Mouse (Mus musculus) midbrain, embryonic 14.5 days (tissue): Measurements from ENCODE around the gene Ddx28. TPM values are rescaled to one million over a fixed set of nuclear protein-coding genes. Genes with fewer than 3 reads are reported as not detected.

Source experiments
- ATAC-seq: fragments of 200-750 bp; cut with Nextera tagmentation; 2 replicates; pipeline ENCODE4 v1.8.0; 2017; ENCODE audit warnings: moderate number of reproducible peaks, moderate library complexity; ENCODE audit not compliant: low FRiP score, low TSS enrichment
- DNase-seq: peaks from one replicate; pipeline ENCODE4 v3.0.0-alpha.2; 2015
- H3K27ac ChIP-seq: fragments of 300-500 bp; sonication (generic); replicated peaks from 2 replicates; pipeline ENCODE4 v1.5.1; 2014; ENCODE audit warnings: mild to moderate bottlenecking, low read depth, low read length, moderate library complexity
- H3K27me3 ChIP-seq: fragments of 300-500 bp; sonication (generic); 2 replicates; pipeline ENCODE4 v1.6.1; 2014; ENCODE audit warnings: low read length, control low read depth, mixed read lengths; ENCODE audit not compliant: control insufficient read depth, insufficient read depth
- H3K36me3 ChIP-seq: fragments of 300-500 bp; sonication (generic); 2 replicates; pipeline ENCODE4 v1.6.1; 2014; ENCODE audit warnings: low read length, control low read depth; ENCODE audit not compliant: control insufficient read depth, insufficient read depth
- H3K4me1 ChIP-seq: fragments of 300-500 bp; sonication (generic); 2 replicates; pipeline ENCODE4 v1.6.1; 2014; ENCODE audit warnings: mild to moderate bottlenecking, antibody characterized with exemption, low read length, control low read depth; ENCODE audit not compliant: control insufficient read depth, insufficient read depth
- H3K4me2 ChIP-seq: fragments of 300-500 bp; sonication (generic); 2 replicates; pipeline ENCODE4 v1.6.1; 2014; ENCODE audit warnings: mild to moderate bottlenecking, low read length, moderate library complexity
- H3K4me3 ChIP-seq: fragments of 300-500 bp; sonication (generic); replicated peaks from 2 replicates; pipeline ENCODE4 v1.5.1; 2014; ENCODE audit warnings: low read depth, low read length
- H3K9ac ChIP-seq: fragments of 300-500 bp; sonication (generic); replicated peaks from 2 replicates; pipeline ENCODE4 v1.6.1; 2014; ENCODE audit warnings: mild to moderate bottlenecking, low read length, moderate library complexity
- H3K9me3 ChIP-seq: fragments of 300-500 bp; sonication (generic); 2 replicates; pipeline ENCODE4 v1.6.1; 2016; ENCODE audit warnings: low read length, control low read depth, mixed read lengths; ENCODE audit not compliant: control insufficient read depth
- WGBS: fragments of 180-500 bp; shearing (Covaris S2); extraction: QIAGEN DNeasy Blood & Tissue Kit; methylation state at CpG from one replicate; pipeline ENCODE4 v1.1.7; 2014; 5-methylcytosine and 5-hydroxymethylcytosine counted together
- polyA plus RNA-seq: library from polyadenylated mRNA; unstranded; fragments of >200 nt; fragmentation: Nextera tagmentation; extraction: Ambion mirVana; gene quantifications from 2 replicates; pipeline ENCODE4 v1.2.1, GENCODE M21; 2014

The Ddx28 gene
- polyA plus RNA-seq, 1 experiment from 2014 or later: 21.1 TPM

DNA sequence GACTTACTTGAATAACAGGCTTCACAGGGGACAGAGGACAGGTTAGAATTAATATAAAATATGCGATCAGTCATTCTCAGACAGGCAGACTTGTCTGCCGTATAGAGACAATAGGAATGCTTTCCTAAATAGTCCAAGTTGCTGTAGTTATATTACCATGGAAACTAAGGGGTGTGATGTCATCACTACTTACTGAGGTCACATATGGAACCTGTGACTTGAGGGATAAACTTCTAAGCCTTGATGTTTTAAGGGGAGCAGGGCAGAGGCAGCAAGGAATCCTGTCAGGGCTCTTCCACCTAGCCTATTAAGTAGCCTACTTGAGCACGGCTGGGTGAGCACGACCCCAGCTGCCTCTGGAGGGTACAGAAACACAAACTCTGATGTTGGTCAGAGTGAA is 5.8 kb downstream of the Ddx28 start, which contains the start of gene Dpep2nb:
Gene Dpep2nb, minus strand, starts transcription at position 101 of the 400 bp plus-strand sequence.
- DNase-seq: no peak
- Histone ChIP-seq H3K36me3 (0 out of 2 replicates have a peak, but pooled peaks cover 2% of the 10 kb centered on the region), H3K9ac (no peak within 1 kb of the TSS), H3K27ac (no peak within 1 kb of the TSS), H3K4me2 (no peak within 1 kb of the TSS), H3K4me3 (no peak within 1 kb of the TSS), H3K27me3 (no peaks in the 10 kb centered on the region), H3K4me1 (peaks cover 8% of the 10 kb centered on the region), H3K9me3 (no peaks in the 10 kb centered on the region)
- 86% methylated on average over 4 of the region's 4 CpGs for WGBS
- ATAC-seq: no peak

GRCm38 (mm10) chr8:106004538-106005207 is 7.0 kb downstream of the Ddx28 start:
- no peak overlapping the region for H3K9ac ChIP-seq
- no peaks in the 10 kb centered on the region for H3K4me1 ChIP-seq
- H3K27ac ChIP-seq: no peak overlapping the region
- DNase-seq: no peak
- H3K4me3 ChIP-seq: no peak overlapping the region
- H3K36me3 ChIP-seq: 0 out of 2 replicates have a peak, but pooled peaks cover 2% of the 10 kb centered on the region
- H3K27me3 ChIP-seq: no peaks in the 10 kb centered on the region
- WGBS: 79% methylated on average over 8 of the region's 8 CpGs
- no peaks in the 10 kb centered on the region for H3K9me3 ChIP-seq
- no peak overlapping the region for H3K4me2 ChIP-seq
- ATAC-seq: no peak

- no peak overlapping the region for H3K9ac ChIP-seq
- no peak overlapping the region for H3K27ac ChIP-seq
- no peaks in the 10 kb centered on the region for H3K27me3 ChIP-seq
- H3K9me3 ChIP-seq: no peaks in the 10 kb centered on the region
- DNase-seq (no peak), ATAC-seq (no peak)
- no peaks in the 10 kb centered on the region for H3K36me3 ChIP-seq
- no peaks in the 10 kb centered on the region for H3K4me1 ChIP-seq
- no peak overlapping the region for H3K4me2 ChIP-seq
- no peak overlapping the region for H3K4me3 ChIP-seq
- WGBS: 80% methylated on average over 4 of the region's 4 CpGs
Observed at GRCm38 (mm10) chr8:106001908-106002307, 9.8 kb downstream of the Ddx28 start.

DNA sequence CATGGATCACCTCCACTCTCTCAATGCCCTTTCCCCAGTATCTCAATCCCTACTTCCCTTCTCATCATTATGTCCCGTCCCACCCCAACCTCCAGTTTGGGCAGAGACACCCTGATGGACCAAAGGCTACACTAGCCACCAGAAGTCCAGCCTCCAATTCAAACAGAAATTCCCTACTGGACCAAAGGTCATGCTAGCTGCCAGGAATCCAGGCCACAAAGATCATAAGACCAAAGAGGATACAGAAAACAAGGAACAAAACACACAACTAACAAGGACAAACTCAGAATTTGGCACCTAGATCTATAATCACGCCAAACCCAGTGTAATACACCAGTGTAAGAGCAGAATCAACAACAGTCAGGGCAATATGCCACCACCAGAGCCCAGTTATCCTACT is 12.7 kb downstream of the Ddx28 start:
- H3K4me2 ChIP-seq: no peak overlapping the region
- DNase-seq (no peak), ATAC-seq (no peak)
- H3K4me3 ChIP-seq: no peak overlapping the region
- 83% methylated on average over 2 of the region's 2 CpGs for WGBS
- no peaks in the 10 kb centered on the region for H3K9me3 ChIP-seq
- H3K36me3 ChIP-seq: no peaks in the 10 kb centered on the region
- no peaks in the 10 kb centered on the region for H3K27me3 ChIP-seq
- no peaks in the 10 kb centered on the region for H3K4me1 ChIP-seq
- no peak overlapping the region for H3K9ac ChIP-seq
- no peak overlapping the region for H3K27ac ChIP-seq

- no peak for DNase-seq
- no peaks in the 10 kb centered on the region for H3K9me3 ChIP-seq
- no peaks in the 10 kb centered on the region for H3K36me3 ChIP-seq
- no peak overlapping the region for H3K4me3 ChIP-seq
- no peaks in the 10 kb centered on the region for H3K27me3 ChIP-seq
- no peak for ATAC-seq
- 84% methylated on average over 6 of the region's 7 CpGs for WGBS
- no peak overlapping the region for H3K9ac ChIP-seq
- no peak overlapping the region for H3K27ac ChIP-seq
- H3K4me1 ChIP-seq: no peaks in the 10 kb centered on the region
- H3K4me2 ChIP-seq: no peak overlapping the region
Observed at GRCm38 (mm10) chr8:105996359-105996758, 15.3 kb downstream of the Ddx28 start.

GRCm38 (mm10) chr8:105993226-105993625 is 18.5 kb downstream of the Ddx28 start:
- no peaks in the 10 kb centered on the region for H3K36me3 ChIP-seq
- H3K27me3 ChIP-seq: no peaks in the 10 kb centered on the region
- 61% methylated on average over 4 of the region's 4 CpGs for WGBS
- no peak overlapping the region for H3K9ac ChIP-seq
- no peaks in the 10 kb centered on the region for H3K9me3 ChIP-seq
- H3K4me3 ChIP-seq: no peak overlapping the region
- ATAC-seq (no peak), DNase-seq (no peak)
- H3K4me1 ChIP-seq: no peaks in the 10 kb centered on the region
- no peak overlapping the region for H3K4me2 ChIP-seq
- H3K27ac ChIP-seq: no peak overlapping the region

DNA sequence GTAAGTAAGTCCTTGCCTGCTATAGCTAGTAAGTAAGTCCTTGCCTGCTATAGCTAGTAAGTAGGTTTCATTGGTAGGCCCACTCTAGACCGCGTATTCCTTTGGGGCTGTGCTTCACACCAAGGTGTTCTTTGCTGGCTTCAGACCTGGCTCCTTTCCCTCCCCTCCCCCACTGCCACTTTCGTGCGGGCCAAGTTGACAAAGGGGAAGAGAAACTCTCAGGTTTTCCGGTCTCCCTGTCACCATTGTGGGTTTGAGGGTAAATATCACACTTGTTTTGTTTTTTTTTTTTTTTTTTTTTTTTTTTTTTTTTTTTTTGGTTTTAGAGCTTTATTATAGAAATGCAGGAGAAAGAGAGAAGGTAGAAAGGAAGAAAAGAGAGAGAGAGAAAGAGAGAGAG is 19.2 kb downstream of the Ddx28 start:
- WGBS: 84% methylated on average over 5 of the region's 5 CpGs
- Histone ChIP-seq H3K9ac (no peak overlapping the region), H3K4me1 (no peaks in the 10 kb centered on the region), H3K9me3 (no peaks in the 10 kb centered on the region), H3K27ac (no peak overlapping the region), H3K36me3 (no peaks in the 10 kb centered on the region), H3K4me2 (no peak overlapping the region), H3K27me3 (no peaks in the 10 kb centered on the region), H3K4me3 (no peak overlapping the region)
- ATAC-seq (no peak), DNase-seq (no peak)

DNA sequence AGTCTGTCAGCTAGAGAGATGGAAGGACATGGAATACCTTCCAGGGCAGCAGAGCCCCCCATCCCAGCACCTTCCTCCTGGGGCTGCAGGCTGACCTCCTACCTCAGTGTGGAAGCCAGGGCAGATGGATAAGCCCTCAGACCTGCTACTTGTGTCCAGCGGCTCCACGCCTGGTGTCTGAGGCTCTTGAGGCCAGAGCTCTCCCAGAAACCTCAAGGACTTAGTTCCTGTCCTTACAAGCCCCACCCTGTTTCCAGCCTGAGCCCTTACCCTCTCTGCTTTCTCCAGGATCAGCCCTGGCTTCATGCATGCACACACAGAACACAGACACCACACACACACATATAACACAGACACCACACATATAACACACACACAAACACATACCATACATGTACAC is 20.1 kb downstream of the Ddx28 start:
- Histone ChIP-seq H3K9ac (no peak overlapping the region), H3K4me3 (no peak overlapping the region), H3K36me3 (no peaks in the 10 kb centered on the region), H3K4me2 (no peak overlapping the region), H3K4me1 (no peaks in the 10 kb centered on the region), H3K9me3 (no peaks in the 10 kb centered on the region), H3K27me3 (no peaks in the 10 kb centered on the region), H3K27ac (no peak overlapping the region)
- ATAC-seq (no peak), DNase-seq (no peak)
- 86% methylated on average over 2 of the region's 2 CpGs for WGBS

- WGBS: 11% methylated on average over 15 of the region's 15 CpGs
- no peak within 1 kb of the TSS for H3K4me2 ChIP-seq
- H3K9me3 ChIP-seq: no peaks in the 10 kb centered on the region
- H3K27me3 ChIP-seq: no peaks in the 10 kb centered on the region
- H3K36me3 ChIP-seq: no peaks in the 10 kb centered on the region
- no peak within 1 kb of the TSS; the same call in 1 of the 2 replicates for H3K9ac ChIP-seq
- ATAC-seq (no peak), DNase-seq (peak; percentile 86)
- H3K27ac ChIP-seq: no peak within 1 kb of the TSS
- H3K4me3 ChIP-seq: no peak within 1 kb of the TSS
- no peaks in the 10 kb centered on the region for H3K4me1 ChIP-seq
Observed at GRCm38 (mm10) chr8:105990856-105991387, 20.8 kb downstream of the Ddx28 start, which contains the start of gene Dus2. Dus2 (plus strand) TSS chr8:105991337.
